Mouse (Mus musculus): ENCODE results near the gene Naa30.

DNA sequence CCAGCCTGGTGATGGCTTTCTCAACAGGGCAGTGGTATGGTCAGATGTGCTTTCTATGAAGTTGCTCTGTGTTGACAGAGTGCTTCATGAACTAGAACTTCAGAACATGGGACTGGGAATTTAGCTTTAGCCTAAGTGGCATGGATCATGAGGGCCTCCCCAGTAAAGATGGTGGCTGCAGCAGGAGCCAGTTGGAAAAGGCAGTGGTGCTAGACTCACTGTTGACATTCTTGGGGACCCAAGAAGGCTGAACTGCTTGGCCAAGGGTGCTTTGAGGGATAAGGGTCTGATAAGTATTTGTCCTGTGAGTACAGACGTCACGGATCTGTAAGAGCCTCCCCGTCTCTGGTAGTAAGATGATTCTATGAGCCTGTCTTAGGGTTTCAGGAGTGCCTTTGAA lies 59.8 kb downstream of the Naa30 start:
- no peak for TF ChIP-seq CTCF (IDR thresholded peaks at IDR 0.05; ENCODE audit: extremely low read depth, insufficient read depth, low read length)
- TF ChIP-seq POLR2A (IDR thresholded peaks at IDR 0.05; ENCODE audit: extremely low read depth, insufficient read depth, low read length): no peak

All from cortical plate, adult 2 months (tissue).